Mouse (Mus musculus): ENCODE measurements at regions not wholly inside any gene's neighbourhood (a gene's known extent, or its start where the extent isn't known, plus 50 kb on each side); places are given as distances from the start of the nearest gene placed in this dataset.

- Histone ChIP-seq H3K36me3 (ENCODE audit: control insufficient read depth, insufficient read depth, low read length) (no peaks in the 10 kb centered on the region), H3K27me3 (replicated peaks; ENCODE audit: control insufficient read depth, insufficient read depth, low read length) (no peaks in the 10 kb centered on the region), H3K4me3 (ENCODE audit: low read depth, low read length) (no peak overlapping the region), H3K9ac (ENCODE audit: low read length) (no peak overlapping the region), H3K4me1 (replicated peaks; ENCODE audit: control insufficient read depth, insufficient read depth, low read length) (no peaks in the 10 kb centered on the region), H3K27ac (ENCODE audit: low read depth) (no peak overlapping the region), H3K4me2 (ENCODE audit: low read length) (no peak overlapping the region), H3K9me3 (ENCODE audit: control insufficient read depth, low read length) (no peaks in the 10 kb centered on the region)
- no peak for ATAC-seq (replicated peaks; ENCODE audit: low FRiP score, low TSS enrichment, low read depth)
- no peak for DNase-seq (ENCODE audit: low spot score)
- 93% methylated on average over 5 of the region's 5 CpGs for WGBS
These were observed 60.8 kb upstream of the Snap25 start for GRCm38 (mm10) chr2:136652206-136653003.

All from intestine, embryonic 14.5 days (tissue).